Mouse (Mus musculus) liver, postnatal 0 days (tissue): ENCODE results near the gene Prelid3b. TPM values are rescaled to one million over a fixed set of nuclear protein-coding genes. Genes with fewer than 3 reads are reported as not detected.

Source experiments
- ATAC-seq: fragments of 200-750 bp; cut with Nextera tagmentation; 2 replicates; pipeline ENCODE4 v1.8.0; 2017; ENCODE audit warnings: mild to moderate bottlenecking, moderate library complexity
- DNase-seq: peaks from one replicate; pipeline ENCODE4 v3.0.0-alpha.2; 2016
- H3K27ac ChIP-seq: fragments of 300-500 bp; sonication (generic); 2 replicates; pipeline ENCODE4 v1.5.1; 2014; ENCODE audit warnings: antibody characterized with exemption, moderate library complexity, mild to moderate bottlenecking, low read depth
- H3K27me3 ChIP-seq: fragments of 300-500 bp; sonication (generic); 2 replicates; pipeline ENCODE4 v1.6.1; 2014; ENCODE audit warnings: low read length, control low read depth, mixed read lengths; ENCODE audit not compliant: insufficient read depth
- H3K36me3 ChIP-seq: fragments of 300-500 bp; sonication (generic); replicated peaks from 2 replicates; pipeline ENCODE4 v1.6.1; 2014; ENCODE audit warnings: mild to moderate bottlenecking, control low read depth, low read length, moderate library complexity, mixed read lengths; ENCODE audit not compliant: insufficient read depth
- H3K4me1 ChIP-seq: fragments of 300-500 bp; sonication (generic); 2 replicates; pipeline ENCODE4 v1.6.1; 2014; ENCODE audit warnings: antibody characterized with exemption, mild to moderate bottlenecking, control low read depth; ENCODE audit not compliant: insufficient read depth
- H3K4me2 ChIP-seq: fragments of 300-500 bp; sonication (generic); 2 replicates; pipeline ENCODE4 v1.6.1; 2014; ENCODE audit warnings: low read depth, mild to moderate bottlenecking, low read length, moderate library complexity, mixed read lengths
- H3K4me3 ChIP-seq: fragments of 300-500 bp; sonication (generic); 2 replicates; pipeline ENCODE4 v1.5.1; 2014; ENCODE audit warnings: low read depth, low read length
- H3K9ac ChIP-seq: fragments of 300-500 bp; sonication (generic); replicated peaks from 2 replicates; pipeline ENCODE4 v1.6.1; 2014; ENCODE audit warnings: mild to moderate bottlenecking, moderate library complexity
- H3K9me3 ChIP-seq: fragments of 300-500 bp; sonication (generic); 2 replicates; pipeline ENCODE4 v1.6.1; 2016; ENCODE audit warnings: mild to moderate bottlenecking, control low read depth, low read length, mixed read lengths
- CTCF ChIP-seq: sonication (generic); IDR thresholded peaks from 2 replicates; pipeline ENCODE4 v1.5.1; 2016; ENCODE audit warnings: antibody characterized with exemption, low read depth
- EP300 ChIP-seq: IDR thresholded peaks from 2 replicates; pipeline ENCODE4 v1.6.1; 2016; ENCODE audit warnings: antibody characterized with exemption, low read depth, mild to moderate bottlenecking
- WGBS: fragments of 180-500 bp; shearing (Covaris S2); extraction: QIAGEN DNeasy Blood & Tissue Kit; methylation state at CpG from one replicate; pipeline ENCODE4 v1.1.7; 2014; ENCODE audit not compliant: insufficient replicate concordance; 5-methylcytosine and 5-hydroxymethylcytosine counted together
- polyA plus RNA-seq: library from polyadenylated mRNA; unstranded; fragments of >200 nt; fragmentation: Nextera tagmentation; extraction: Ambion mirVana; gene quantifications from 2 replicates; pipeline ENCODE4 v1.2.1, GENCODE M21; 2015

The Prelid3b gene
- polyA plus RNA-seq, 1 experiment from 2014 or later: 72.3 TPM

- Histone ChIP-seq H3K4me2 (no peak overlapping the region), H3K9me3 (no peaks in the 10 kb centered on the region), H3K27me3 (no peaks in the 10 kb centered on the region), H3K4me3 (no peak overlapping the region), H3K36me3 (peaks cover 38% of the 10 kb centered on the region), H3K4me1 (peaks cover 31% of the 10 kb centered on the region), H3K9ac (no peak overlapping the region), H3K27ac (no peak overlapping the region)
- ATAC-seq: no peak
- peak; percentile 23; the same call in 1 of the 2 replicates for TF ChIP-seq EP300
- TF ChIP-seq CTCF: no peak
- DNase-seq: no peak
- WGBS: 47% methylated on average over 4 of the region's 4 CpGs
These were observed 2.5 kb downstream of the Prelid3b start for GRCm38 (mm10) chr2:174470333-174470732.

- WGBS: 1% methylated on average over 46 of the region's 48 CpGs
- Histone ChIP-seq H3K27me3 (no peaks in the 10 kb centered on the region), H3K4me3 (peak within 1 kb of the TSS; percentile 73), H3K36me3 (peaks cover 57% of the 10 kb centered on the region), H3K9me3 (no peaks in the 10 kb centered on the region), H3K9ac (peak within 1 kb of the TSS; percentile 77), H3K27ac (peak within 1 kb of the TSS; percentile 86), H3K4me1 (peaks cover 10% of the 10 kb centered on the region), H3K4me2 (peak within 1 kb of the TSS; percentile 75)
- TF ChIP-seq EP300 (peak; percentile 6; the same call in 1 of the 2 replicates), CTCF (0 out of 2 replicates have a peak, but pooled peaks have one; percentile 19)
- DNase-seq: peak; percentile 95
- ATAC-seq: peak; percentile 100
These were observed 8.9 kb downstream of the Prelid3b start, which contains the start of gene Atp5e for GRCm38 (mm10) chr2:174463789-174464523. Atp5e (minus strand) TSS chr2:174464105.

- DNase-seq (no peak), ATAC-seq (no peak; the same call in 1 of the 2 replicates)
- Histone ChIP-seq H3K9me3 (no peaks in the 10 kb centered on the region), H3K9ac (peak overlapping the region; percentile 77), H3K4me2 (peak overlapping the region; percentile 75), H3K36me3 (peaks cover 51% of the 10 kb centered on the region), H3K27me3 (no peaks in the 10 kb centered on the region), H3K27ac (peak overlapping the region; percentile 86), H3K4me3 (peak overlapping the region; percentile 73), H3K4me1 (peaks cover 10% of the 10 kb centered on the region)
- 25% methylated on average over 10 of the region's 10 CpGs for WGBS
- TF ChIP-seq EP300 (no peak), CTCF (no peak)
These were observed 9.5 kb downstream of the Prelid3b start for GRCm38 (mm10) chr2:174463370-174463769.

GRCm38 (mm10) chr2:174459365-174459764, 13.5 kb downstream of the Prelid3b start:
- H3K4me3 ChIP-seq: no peak overlapping the region
- H3K4me1 ChIP-seq: peaks cover 10% of the 10 kb centered on the region
- no peak for TF ChIP-seq EP300
- TF ChIP-seq CTCF: no peak
- ATAC-seq (no peak), DNase-seq (no peak)
- whole genome bisulfite sequencing: 66% methylated on average over 2 of the region's 2 CpGs
- H3K4me2 ChIP-seq: no peak overlapping the region
- H3K27me3 ChIP-seq: no peaks in the 10 kb centered on the region
- no peak overlapping the region for H3K27ac ChIP-seq
- H3K9me3 ChIP-seq: no peaks in the 10 kb centered on the region
- no peak overlapping the region for H3K9ac ChIP-seq
- H3K36me3 ChIP-seq: peaks cover 22% of the 10 kb centered on the region

GRCm38 (mm10) chr2:174453681-174454080, 19.2 kb downstream of the Prelid3b start:
- Histone ChIP-seq H3K36me3 (no peaks in the 10 kb centered on the region), H3K27ac (peak overlapping the region; percentile 62; the same call in 1 of the 2 replicates), H3K4me2 (peak overlapping the region; percentile 51), H3K4me1 (peaks cover 11% of the 10 kb centered on the region), H3K9me3 (no peaks in the 10 kb centered on the region), H3K27me3 (no peaks in the 10 kb centered on the region), H3K9ac (no peak overlapping the region), H3K4me3 (no peak overlapping the region)
- DNase-seq: peak; percentile 76
- TF ChIP-seq CTCF: peak; percentile 77
- peak; percentile 93 for TF ChIP-seq EP300
- 50% methylated on average over 7 of the region's 7 CpGs for WGBS
- ATAC-seq: peak; percentile 97

GRCm38 (mm10) chr2:174450353-174450752, 22.5 kb downstream of the Prelid3b start, which contains the start of gene Tubb1:
Tubb1 (plus strand) TSS chr2:174450695.
- H3K27ac ChIP-seq: no peak within 1 kb of the TSS
- H3K36me3 ChIP-seq: no peaks in the 10 kb centered on the region
- no peaks in the 10 kb centered on the region for H3K27me3 ChIP-seq
- H3K4me1 ChIP-seq: peaks cover 11% of the 10 kb centered on the region
- WGBS: 49% methylated on average over 4 of the region's 4 CpGs
- ATAC-seq (peak; percentile 16; the same call in 1 of the 2 replicates), DNase-seq (no peak)
- no peaks in the 10 kb centered on the region for H3K9me3 ChIP-seq
- no peak for TF ChIP-seq EP300
- no peak for TF ChIP-seq CTCF
- no peak within 1 kb of the TSS for H3K4me3 ChIP-seq
- H3K9ac ChIP-seq: 0 out of 2 replicates have a peak within 1 kb of the TSS, but pooled peaks have one; percentile 11
- no peak within 1 kb of the TSS for H3K4me2 ChIP-seq
